Mouse (Mus musculus) embryonic fibroblast, embryonic 13.5 days (primary cell): ENCODE measurements at regions not wholly inside any gene's neighbourhood (a gene's known extent, or its start where the extent isn't known, plus 50 kb on each side); places are given as distances from the start of the nearest gene placed in this dataset.

Experiments used
- CTCF ChIP-seq: IDR thresholded peaks from 2 replicates; pipeline ENCODE4 v1.5.1; 2011; ENCODE audit warnings: mild to moderate bottlenecking, control low read depth, low read length, moderate library complexity, borderline replicate concordance; ENCODE audit not compliant: insufficient read depth
- POLR2A ChIP-seq: IDR thresholded peaks from 2 replicates; pipeline ENCODE4 v1.6.1; 2011; ENCODE audit warnings: low read depth, mild to moderate bottlenecking, control low read depth, low read length, moderate library complexity

DNA sequence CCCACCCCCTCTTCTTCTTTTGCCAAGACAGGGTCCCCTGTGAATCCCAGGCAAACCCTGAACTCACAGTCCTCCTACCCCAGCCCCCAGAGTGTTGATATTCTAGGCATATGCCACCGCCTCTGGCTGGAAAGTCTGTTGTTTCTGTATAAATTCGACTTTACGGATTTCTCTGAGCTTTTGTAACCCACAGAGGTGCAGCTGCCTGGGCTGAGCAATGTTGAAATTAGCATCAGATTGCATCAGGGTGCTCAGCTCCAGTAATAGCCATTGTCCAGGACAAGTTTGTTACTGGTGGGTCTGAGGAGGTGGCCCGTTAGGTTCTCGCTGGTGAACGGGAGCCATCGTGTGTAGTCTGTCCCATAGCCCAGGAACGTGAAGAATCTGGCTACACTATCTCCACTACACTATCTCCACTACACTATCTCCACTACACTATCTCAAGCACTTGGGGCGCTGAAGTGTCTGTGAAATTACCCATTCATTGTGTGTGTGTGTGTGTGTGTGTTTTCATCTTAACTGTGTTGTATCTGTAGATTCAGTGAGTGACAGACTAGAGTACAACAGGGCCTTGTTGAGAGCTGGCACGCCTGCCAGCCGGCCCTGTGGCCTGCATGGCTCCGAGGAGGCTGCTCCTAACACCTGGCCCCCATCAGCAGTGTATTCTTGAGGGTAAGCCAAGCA, 92.4 kb upstream of the Hnrnpk start:
- TF ChIP-seq POLR2A (no peak), CTCF (no peak)
